Mouse (Mus musculus): ENCODE data around the gene Tmem97.

Tmem97 gene

DNA sequence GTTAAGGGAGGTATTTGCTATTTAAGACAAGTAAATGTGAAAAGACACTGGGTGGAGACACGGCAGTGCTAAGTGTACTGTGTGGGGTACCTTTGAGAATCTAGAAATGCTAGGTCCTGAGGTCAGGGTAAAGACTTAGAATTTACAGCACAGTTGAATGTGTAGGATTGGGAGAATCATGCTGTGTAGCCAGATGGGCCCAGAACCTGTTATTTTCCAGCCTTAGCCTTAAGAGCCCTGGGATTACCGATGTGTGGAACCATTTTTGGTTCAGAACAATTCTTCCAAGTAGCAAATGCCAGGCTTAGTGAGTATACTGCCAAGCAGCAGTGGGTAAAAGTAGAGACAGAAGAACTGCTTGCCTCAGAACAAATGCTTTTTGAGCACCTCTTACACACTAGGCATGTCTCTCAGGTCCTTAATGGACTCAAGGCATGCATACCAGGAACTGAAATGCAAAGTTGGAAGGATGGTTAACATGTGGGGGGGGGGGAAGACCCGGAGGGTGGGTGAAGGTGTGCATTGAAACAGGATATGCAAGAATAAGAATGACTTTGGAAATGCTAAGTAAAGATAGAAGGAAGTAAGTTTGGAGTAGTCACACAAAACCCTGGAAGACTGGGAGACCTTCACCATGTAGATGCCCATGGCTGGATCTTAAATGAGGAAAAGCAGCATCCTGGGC, 37.3 kb downstream of the Tmem97 start:
- no peak for DNase-seq (ENCODE audit: low spot score in 2 of 2)

- peak; percentile 71 to 82 for DNase-seq (ENCODE audit: low spot score in 2 of 2)
These were observed 38.3 kb downstream of the Tmem97 start, which contains the start of the genes Tmem199 and Poldip2 for GRCm38 (mm10) chr11:78512025-78512957. Tmem199 (minus strand) TSS chr11:78512172. Poldip2 (plus strand) TSS chr11:78512193.

- DNase-seq (ENCODE audit: low spot score in 2 of 2) = no peak
These were observed 41.4 kb downstream of the Tmem97 start for GRCm38 (mm10) chr11:78509148-78509547.

DNA sequence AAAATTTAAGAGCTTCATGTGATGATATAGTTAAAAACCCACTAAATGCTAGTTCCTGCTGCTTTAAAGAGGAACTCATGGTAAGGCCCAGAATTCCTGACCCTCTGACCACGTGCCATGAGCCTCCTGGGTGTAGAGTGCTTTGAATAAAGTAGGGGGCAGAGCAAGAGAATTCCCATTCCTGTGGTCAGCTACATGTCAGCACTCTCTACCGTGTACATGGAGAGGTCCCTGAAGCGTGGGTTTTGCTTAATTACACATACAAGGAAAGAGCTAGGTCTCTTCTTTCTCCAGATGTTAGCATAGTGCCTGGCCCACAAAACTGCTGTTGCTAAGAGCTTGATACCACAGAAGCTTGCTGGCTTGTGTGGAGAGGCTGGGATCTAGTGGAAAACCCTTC, 45.1 kb downstream of the Tmem97 start:
- DNase-seq (ENCODE audit: low spot score in 2 of 2) = no peak

DNA sequence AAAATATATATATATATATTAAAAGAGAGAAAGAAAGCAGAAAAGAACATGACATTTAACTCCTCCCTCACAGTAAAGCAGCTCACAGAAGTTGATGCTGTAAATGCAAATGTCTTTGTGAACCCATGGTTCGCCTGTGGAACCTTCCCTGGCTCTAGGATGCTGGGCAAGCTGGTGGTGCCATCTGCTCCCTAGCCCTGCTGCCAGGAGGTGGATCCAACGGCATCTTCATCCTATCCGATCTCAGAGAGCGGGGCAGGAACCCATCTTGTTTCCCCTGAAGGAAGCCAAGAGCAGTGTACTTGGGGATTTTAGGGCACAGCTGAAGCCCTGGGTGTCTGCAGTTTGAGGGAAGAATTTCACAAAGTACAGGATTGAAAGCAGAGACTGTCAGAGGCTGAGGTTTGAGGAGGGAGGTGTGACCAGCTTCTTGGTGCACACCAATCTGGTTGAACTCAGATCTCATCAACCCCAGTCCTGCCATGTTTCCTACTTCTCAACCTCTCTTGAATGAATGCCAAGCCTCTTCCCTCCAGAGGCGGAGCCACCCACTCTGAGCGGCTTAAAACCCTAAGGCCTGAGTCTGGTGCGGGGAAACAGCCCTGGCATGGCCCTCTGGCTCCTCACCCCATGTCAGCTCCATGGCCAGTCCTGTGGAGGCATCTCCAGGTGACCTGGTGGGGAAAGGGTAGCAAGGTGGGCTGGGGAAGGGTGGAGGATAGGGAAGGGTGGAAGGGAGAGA, 47.5 kb downstream of the Tmem97 start, which contains the start of gene Sebox:
Gene Sebox (plus strand): TSS at position 539 of the 742 bp plus-strand sequence.
- DNase-seq (ENCODE audit: low spot score in 2 of 2) = no peak

- no peak for DNase-seq (ENCODE audit: low spot score in 2 of 2)
These were observed 49.0 kb downstream of the Tmem97 start for GRCm38 (mm10) chr11:78501529-78501928.

DNA sequence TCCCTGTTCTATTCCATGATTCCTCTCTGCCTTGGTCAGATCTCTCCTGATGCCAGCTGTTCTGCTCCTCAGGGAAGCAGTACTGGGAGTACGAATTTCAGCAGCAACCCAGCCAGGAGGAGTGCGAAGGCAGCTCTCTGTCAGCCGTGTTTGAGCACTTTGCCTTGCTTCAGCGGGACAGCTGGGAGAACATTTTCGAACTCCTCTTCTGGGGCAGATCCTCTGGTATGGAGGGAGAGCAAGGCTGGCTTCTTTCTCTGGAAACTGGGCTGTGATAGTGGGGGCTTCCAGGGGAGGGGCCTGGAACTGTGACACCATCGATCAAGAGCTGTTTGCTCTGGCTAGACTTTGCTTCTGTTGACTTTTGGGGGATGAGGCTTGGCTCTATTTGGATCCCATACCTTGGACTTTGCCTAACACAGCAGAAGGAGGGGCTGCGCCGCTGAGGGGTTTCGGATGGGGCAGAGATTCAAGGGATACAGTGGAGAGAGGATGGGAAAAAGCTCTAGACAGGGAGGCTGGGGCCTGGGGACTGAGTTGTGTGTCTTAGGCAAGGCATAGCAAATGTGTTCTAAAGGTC, 49.9 kb downstream of the Tmem97 start:
- DNase-seq (ENCODE audit: low spot score in 2 of 2) = no peak

DNA sequence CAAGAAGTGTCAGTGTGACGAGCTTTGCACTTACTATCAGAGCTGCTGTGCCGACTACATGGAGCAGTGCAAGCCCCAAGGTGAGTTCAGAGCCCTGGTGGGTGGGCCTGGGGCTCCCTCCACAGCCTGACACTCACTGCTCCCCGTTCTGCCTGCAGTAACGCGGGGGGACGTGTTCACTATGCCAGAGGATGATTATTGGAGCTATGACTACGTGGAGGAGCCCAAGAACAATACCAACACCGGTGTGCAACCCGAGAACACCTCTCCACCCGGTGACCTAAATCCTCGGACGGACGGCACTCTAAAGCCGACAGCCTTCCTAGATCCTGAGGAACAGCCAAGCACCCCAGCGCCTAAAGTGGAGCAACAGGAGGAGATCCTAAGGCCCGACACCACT, 51.0 kb downstream of the Tmem97 start:
- no peak for DNase-seq (ENCODE audit: low spot score in 2 of 2)

DNA sequence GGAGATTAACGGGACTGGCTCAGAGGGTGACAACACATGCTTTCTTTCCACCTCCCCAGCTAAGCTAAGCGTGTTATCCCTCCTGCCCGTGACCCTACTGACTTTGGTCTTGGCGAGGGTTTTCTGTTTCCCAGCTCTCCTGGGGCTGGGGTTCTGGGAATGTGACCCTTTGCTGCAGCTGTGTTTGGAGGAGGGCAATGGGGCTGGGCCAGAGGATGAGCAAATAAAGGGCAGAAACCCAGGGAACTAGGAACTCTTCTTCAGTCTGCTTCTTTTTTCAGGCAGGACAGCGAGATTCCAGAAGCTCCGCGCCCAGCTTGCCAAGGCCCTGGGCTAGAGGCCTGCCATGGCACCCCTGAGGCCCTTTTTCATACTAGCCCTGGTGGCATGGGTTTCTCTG, 51.6 kb downstream of the Tmem97 start, which contains the start of gene Vtn:
Gene Vtn (plus strand): TSS at position 88 of the 400 bp plus-strand sequence.
- DNase-seq (ENCODE audit: low spot score in 2 of 2) = no peak

- peak; percentile 88 to 92 for DNase-seq (ENCODE audit: low spot score in 2 of 2)
These were observed 52.7 kb downstream of the Tmem97 start, which contains the start of gene Sarm1 for GRCm38 (mm10) chr11:78497544-78498522. Sarm1 (minus strand) TSS chr11:78497754.

DNA sequence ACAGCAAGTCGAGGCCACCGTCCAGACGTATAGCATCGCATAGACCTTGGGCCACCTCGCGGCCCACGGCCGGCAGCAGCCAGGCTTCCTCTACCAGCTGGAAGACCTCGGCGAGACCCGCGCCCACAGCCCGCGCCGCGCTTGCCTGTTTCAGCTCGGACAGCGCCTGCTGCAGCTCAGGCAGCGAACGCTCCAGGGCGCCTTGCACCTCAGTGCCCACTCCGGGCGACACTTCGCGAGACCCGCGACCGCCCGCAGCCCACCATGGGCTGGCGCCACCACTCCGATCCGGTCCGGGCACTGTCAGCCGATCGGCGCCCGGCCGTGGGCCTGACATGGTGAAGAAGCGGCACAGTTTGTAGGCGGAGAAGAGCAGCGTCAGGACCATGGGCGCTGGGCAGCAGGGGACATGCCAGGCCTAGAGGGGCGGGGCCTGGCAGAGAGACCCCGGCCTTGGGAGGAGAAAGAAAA, 53.5 kb downstream of the Tmem97 start:
- no peak for DNase-seq (ENCODE audit: low spot score in 2 of 2)

DNA sequence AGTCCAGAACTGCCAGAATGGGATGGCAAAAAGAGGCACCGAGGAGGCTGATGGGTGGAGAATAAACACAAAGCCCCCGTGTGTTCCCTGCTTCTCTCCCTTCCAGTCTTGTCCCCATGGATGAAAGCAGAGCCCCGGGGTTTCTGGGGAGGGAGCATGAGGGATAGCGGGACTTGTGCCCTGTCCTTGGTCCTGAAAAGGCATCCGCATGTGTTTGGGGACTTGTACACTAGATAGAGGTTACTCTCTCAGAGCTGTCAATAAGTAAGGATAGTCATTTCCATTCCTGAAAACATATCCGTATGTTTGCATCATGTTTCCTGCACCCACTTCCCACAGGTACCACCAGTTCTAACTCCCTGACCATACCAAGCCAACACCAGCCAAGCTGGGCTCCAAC, 54.7 kb downstream of the Tmem97 start:
- no peak for DNase-seq (ENCODE audit: low spot score in 2 of 2)
